Comparison of ENCODE assay signal across 17 mouse cellular contexts in genomic region chrX:7992379-7993067, GRCm38 (mm10). TPM values are rescaled to one million over a fixed set of nuclear protein-coding genes. Genes with fewer than 3 reads are reported as not detected.
A peak's percentile ranks its signal among the peaks of the same experiment; 100 is the strongest.
DNase-seq lines count a peak whose midpoint lies in the region; ATAC-seq and TF ChIP-seq lines count a peak whose summit lies in the region.
"Had no signal": no experiment of that assay in that cellular context is flagged by ENCODE, and none has a peak within 500 bp of the region (broad histone marks: within the 10 kb centered on the region; RNA-seq: fewer than 3 reads in every experiment).

No protein-coding gene starts in this region.

- TF ChIP-seq CTCF in forebrain, postnatal 0 days (IDR thresholded peaks at IDR 0.05; ENCODE audit: low read depth): no peak

- no peaks in the 10 kb centered on the region for H3K9me3 ChIP-seq in liver, embryonic 13.5 days (replicated peaks)
- H3K9me3 ChIP-seq in hindbrain, embryonic 13.5 days: no peaks in the 10 kb centered on the region
- H3K9me3 ChIP-seq in forebrain, postnatal 0 days (ENCODE audit: low read length): no peaks in the 10 kb centered on the region
- H3K9me3 ChIP-seq: embryonic facial prominence, embryonic 13.5 days had no signal

- H3K4me3 ChIP-seq in liver, embryonic 13.5 days (replicated peaks): 0 out of 2 replicates have a peak overlapping the region, but pooled peaks have one; percentile 16
- H3K4me3 ChIP-seq in hindbrain, embryonic 13.5 days: no peak overlapping the region
- no peak overlapping the region for H3K4me3 ChIP-seq in forebrain, postnatal 0 days (ENCODE audit: low read depth, low read length)
- H3K4me3 ChIP-seq: embryonic facial prominence, embryonic 13.5 days; layer of hippocampus, adult 2 months had no signal

- H3K9ac ChIP-seq in liver, embryonic 13.5 days: peak overlapping the region; percentile 46
- H3K9ac ChIP-seq in hindbrain, embryonic 13.5 days: no peak overlapping the region
- no peak overlapping the region for H3K9ac ChIP-seq in forebrain, postnatal 0 days
- H3K9ac ChIP-seq: embryonic facial prominence, embryonic 13.5 days had no signal

- WGBS in liver, embryonic 13.5 days (ENCODE audit: insufficient replicate concordance): 34% methylated on average over 8 of the region's 8 CpGs
- WGBS in hindbrain, embryonic 13.5 days: 58% methylated on average over 8 of the region's 8 CpGs
- 63% methylated on average over 8 of the region's 8 CpGs for WGBS in forebrain, postnatal 0 days

- peaks cover 33% of the 10 kb centered on the region for H3K4me1 ChIP-seq in liver, embryonic 13.5 days (replicated peaks)
- no peaks in the 10 kb centered on the region for H3K4me1 ChIP-seq in hindbrain, embryonic 13.5 days (replicated peaks)
- no peaks in the 10 kb centered on the region for H3K4me1 ChIP-seq in forebrain, postnatal 0 days (ENCODE audit: insufficient read depth)
- H3K4me1 ChIP-seq: embryonic facial prominence, embryonic 13.5 days had no signal

- peak overlapping the region; percentile 96 for H3K27ac ChIP-seq in liver, embryonic 13.5 days
- H3K27ac ChIP-seq in hindbrain, embryonic 13.5 days: no peak overlapping the region
- H3K27ac ChIP-seq in forebrain, postnatal 0 days (ENCODE audit: low read depth, low read length): no peak overlapping the region
- H3K27ac ChIP-seq: embryonic facial prominence, embryonic 13.5 days; layer of hippocampus, adult 2 months had no signal

- H3K4me2 ChIP-seq in liver, embryonic 13.5 days: peak overlapping the region; percentile 60
- no peak overlapping the region for H3K4me2 ChIP-seq in hindbrain, embryonic 13.5 days
- H3K4me2 ChIP-seq in forebrain, postnatal 0 days (ENCODE audit: low read depth): no peak overlapping the region
- H3K4me2 ChIP-seq: embryonic facial prominence, embryonic 13.5 days had no signal

- H3K27me3 ChIP-seq in liver, embryonic 13.5 days: no peaks in the 10 kb centered on the region
- no peaks in the 10 kb centered on the region for H3K27me3 ChIP-seq in hindbrain, embryonic 13.5 days
- no peaks in the 10 kb centered on the region for H3K27me3 ChIP-seq in forebrain, postnatal 0 days (ENCODE audit: insufficient read depth, low read length)
- H3K27me3 ChIP-seq: embryonic facial prominence, embryonic 13.5 days had no signal

- ATAC-seq in liver, embryonic 13.5 days (ENCODE audit: low read depth): peak; percentile 82
- no peak for ATAC-seq in hindbrain, embryonic 13.5 days (ENCODE audit: low FRiP score)
- no peak for ATAC-seq in forebrain, postnatal 0 days
- ATAC-seq: lung, postnatal 0 days had no signal

- H3K36me3 ChIP-seq in liver, embryonic 13.5 days: no peaks in the 10 kb centered on the region
- no peaks in the 10 kb centered on the region for H3K36me3 ChIP-seq in hindbrain, embryonic 13.5 days
- no peaks in the 10 kb centered on the region for H3K36me3 ChIP-seq in forebrain, postnatal 0 days (ENCODE audit: insufficient read depth)
- H3K36me3 ChIP-seq: embryonic facial prominence, embryonic 13.5 days had no signal

- DNase-seq in adrenal gland, adult 2 months: peak; percentile 11
- no peak for DNase-seq in adrenal gland, adult 8-10 months
- peak; percentile 67 for DNase-seq in MEL-GATA-1-ER (ENCODE audit: extremely low read depth, low read depth)
- peak; percentile 48 to 60 for DNase-seq in kidney, adult 8-10 months
- peak; percentile 49 for DNase-seq in liver, embryonic 13.5 days
- no peak for DNase-seq in layer of hippocampus, adult 18-20 months (ENCODE audit: low spot score in 2 of 2)
- DNase-seq in forebrain, postnatal 0 days: no peak
- DNase-seq: adrenal gland, postnatal 10 days; cerebellum, adult 8-10 months; heart, adult 18-20 months; heart, postnatal 36 days had no signal

RNA-seq across cellular contexts. Expression of gene Gata1, which starts 14.7 kb away (rescaled TPM):
- total RNA-seq in adrenal gland, adult 2 months (2021): under 1 TPM in 1 of 2 experiments, not detected in 1; 0.48 TPM
- polyA plus RNA-seq in adrenal gland, adult 2 months (2012; rRNA removed): 0.12 and 1.7 TPM in 2 replicates
- 1 to 10 TPM in 2 of 4 experiments, not detected in 2; 1.7 to 2.6 TPM for total RNA-seq in adrenal gland, adult 8-10 months (2022)
- 135 and 145 TPM in 2 replicates for polyA plus RNA-seq in liver, embryonic 13.5 days (2015; fragmentation: Nextera tagmentation; extraction: Ambion mirVana)
- 0.23 and 0.29 TPM in 2 replicates for polyA plus RNA-seq in hindbrain, embryonic 13.5 days (2015; fragmentation: Nextera tagmentation; extraction: Ambion mirVana)
- total RNA-seq in layer of hippocampus, adult 18-20 months (2021): not detected
- 0.15 TPM in 1 of 2 replicates, not detected in the other for total RNA-seq in forebrain, postnatal 0 days (2014; rRNA removed)
- not detected in 2 replicates for polyA plus RNA-seq in forebrain, postnatal 0 days (2015; fragmentation: Nextera tagmentation; extraction: Ambion mirVana)
- total RNA-seq: heart, adult 18-20 months; layer of hippocampus, adult 2 months; left cerebral cortex, postnatal 36 days had no signal

RNA-seq across cellular contexts. Expression of gene Glod5, which starts 25.8 kb away (rescaled TPM):
- total RNA-seq in adrenal gland, adult 2 months (2021): not detected
- not detected in 2 replicates for polyA plus RNA-seq in adrenal gland, adult 2 months (2012; rRNA removed)
- total RNA-seq in adrenal gland, adult 8-10 months (2022): not detected
- 0.29 and 0.36 TPM in 2 replicates for polyA plus RNA-seq in liver, embryonic 13.5 days (2015; fragmentation: Nextera tagmentation; extraction: Ambion mirVana)
- polyA plus RNA-seq in hindbrain, embryonic 13.5 days (2015; fragmentation: Nextera tagmentation; extraction: Ambion mirVana): 0.31 and 0.53 TPM in 2 replicates
- under 1 TPM in 1 of 2 experiments, not detected in 1; 0.84 TPM for total RNA-seq in layer of hippocampus, adult 18-20 months (2021)
- 0.43 and 0.77 TPM in 2 replicates for total RNA-seq in forebrain, postnatal 0 days (2014; rRNA removed)
- polyA plus RNA-seq in forebrain, postnatal 0 days (2015; fragmentation: Nextera tagmentation; extraction: Ambion mirVana): 0.45 and 1.2 TPM in 2 replicates
- total RNA-seq: heart, adult 18-20 months; heart, postnatal 36 days; monocyte, adult 5-6 weeks had no signal
- polyA plus RNA-seq: embryonic facial prominence, embryonic 13.5 days had no signal

RNA-seq across cellular contexts. Expression of gene Hdac6, which starts 44.8 kb away (rescaled TPM):
- total RNA-seq in adrenal gland, adult 2 months (2021): 10 to 100 TPM; 13.3 to 16.1 TPM
- polyA plus RNA-seq in adrenal gland, adult 2 months (2012; rRNA removed): 23.2 and 25.2 TPM in 2 replicates
- total RNA-seq in adrenal gland, adult 8-10 months (2022): 10 to 100 TPM; 14.0 to 36.2 (median 24.5) TPM
- 8.9 and 10.5 TPM in 2 replicates for polyA plus RNA-seq in liver, embryonic 13.5 days (2015; fragmentation: Nextera tagmentation; extraction: Ambion mirVana)
- 65.1 and 66.1 TPM in 2 replicates for polyA plus RNA-seq in hindbrain, embryonic 13.5 days (2015; fragmentation: Nextera tagmentation; extraction: Ambion mirVana)
- total RNA-seq in layer of hippocampus, adult 18-20 months (2021): 10 to 100 TPM; 41.6 to 43.5 TPM
- 62.3 and 87.3 TPM in 2 replicates for total RNA-seq in forebrain, postnatal 0 days (2014; rRNA removed)
- 42.3 and 51.8 TPM in 2 replicates for polyA plus RNA-seq in forebrain, postnatal 0 days (2015; fragmentation: Nextera tagmentation; extraction: Ambion mirVana)

Comparison
In these comparisons a context has a peak if more than half of its experiments do, and no peak if none do; other contexts are left out.
1. DNase-seq: peak in adrenal gland, adult 2 months (single experiment), MEL-GATA-1-ER (single experiment), kidney, adult 8-10 months (2 of 2) and liver, embryonic 13.5 days (single experiment); none in adrenal gland, adult 8-10 months (single experiment), layer of hippocampus, adult 18-20 months (0 of 2) and forebrain, postnatal 0 days (single experiment).